Mouse (Mus musculus) olfactory bulb, adult 2 months (tissue): ENCODE results near the gene Kif11. TPM values are rescaled to one million over a fixed set of nuclear protein-coding genes. Genes with fewer than 3 reads are reported as not detected.

Experiments used
- H3K27ac ChIP-seq: fragments of 200-500 bp; 2 replicates; pipeline ENCODE4 v1.5.1; 2012; ENCODE audit warnings: low read depth, low read length; ENCODE audit not compliant: insufficient read depth
- H3K4me1 ChIP-seq: fragments of 200-500 bp; 2 replicates; pipeline ENCODE4 v1.6.1; 2012; ENCODE audit warnings: low read length; ENCODE audit not compliant: control insufficient read depth, insufficient read depth
- H3K4me3 ChIP-seq: fragments of 200-500 bp; 2 replicates; pipeline ENCODE4 v1.5.1; 2012; ENCODE audit warnings: mild to moderate bottlenecking, low read depth, low read length, moderate library complexity; ENCODE audit not compliant: insufficient read depth
- CTCF ChIP-seq: fragments of 200-500 bp; IDR thresholded peaks from 2 replicates; pipeline ENCODE4 v1.5.1; 2012; ENCODE audit warnings: low read depth, mild to moderate bottlenecking, low read length, moderate library complexity; ENCODE audit not compliant: insufficient read depth
- POLR2A ChIP-seq: fragments of 200-500 bp; IDR thresholded peaks from 2 replicates; pipeline ENCODE4 v1.6.1; 2012; ENCODE audit warnings: mild to moderate bottlenecking, low read depth, low read length, moderate library complexity; ENCODE audit not compliant: insufficient read depth
- WGBS: fragments of 180-500 bp; shearing (Covaris S2); methylation state at CpG from one replicate; pipeline ENCODE4 v1.1.7; 2018; 5-methylcytosine and 5-hydroxymethylcytosine counted together
- polyA plus RNA-seq: library from polyadenylated mRNA; stranded (reverse); fragments of >200 nt; gene quantifications from 2 replicates; pipeline ENCODE4 v1.2.4, GENCODE M21; 2012; ENCODE audit warnings: low replicate concordance; ENCODE audit not compliant: missing spikeins, insufficient read depth, insufficient read length

Kif11 gene
- polyA plus RNA-seq, 1 experiment: 63.0 TPM

- WGBS: 2% methylated on average over 77 of the region's 77 CpGs
- no peak for TF ChIP-seq POLR2A
- TF ChIP-seq CTCF: no peak
- Histone ChIP-seq H3K4me3 (peak overlapping the region; percentile 34), H3K4me1 (peaks cover 12% of the 10 kb centered on the region; the same call in 1 of the 2 replicates), H3K27ac (no peak overlapping the region)
These were observed 59.0 kb downstream of the Kif11 start for GRCm38 (mm10) chr19:37435041-37435852.

- H3K4me1 ChIP-seq: peaks cover 12% of the 10 kb centered on the region; the same call in 1 of the 2 replicates
- no peak for TF ChIP-seq POLR2A
- TF ChIP-seq CTCF: no peak
- 9% methylated on average over 10 of the region's 10 CpGs for WGBS
- no peak overlapping the region for H3K27ac ChIP-seq
- H3K4me3 ChIP-seq: no peak overlapping the region
These were observed 59.6 kb downstream of the Kif11 start for GRCm38 (mm10) chr19:37435853-37436174.

- WGBS: 17% methylated on average over 28 of the region's 28 CpGs
- no peak overlapping the region for H3K27ac ChIP-seq
- no peak overlapping the region for H3K4me3 ChIP-seq
- peaks cover 12% of the 10 kb centered on the region; the same call in 1 of the 2 replicates for H3K4me1 ChIP-seq
- no peak for TF ChIP-seq POLR2A
- no peak for TF ChIP-seq CTCF
These were observed 60.5 kb downstream of the Kif11 start for GRCm38 (mm10) chr19:37436514-37437288.

GRCm38 (mm10) chr19:37437289-37437606, 61.0 kb downstream of the Kif11 start:
- Histone ChIP-seq H3K27ac (no peak overlapping the region), H3K4me1 (peaks cover 12% of the 10 kb centered on the region; the same call in 1 of the 2 replicates), H3K4me3 (no peak overlapping the region)
- 15% methylated on average over 14 of the region's 14 CpGs for WGBS
- no peak for TF ChIP-seq CTCF
- TF ChIP-seq POLR2A: no peak

- WGBS: 74% methylated on average over 4 of the region's 4 CpGs
- 0 out of 2 replicates have a peak, but pooled peaks cover under 1% of the 10 kb centered on the region for H3K4me1 ChIP-seq
- no peak overlapping the region for H3K4me3 ChIP-seq
- no peak overlapping the region for H3K27ac ChIP-seq
- TF ChIP-seq CTCF: no peak
These were observed 64.0 kb downstream of the Kif11 start for GRCm38 (mm10) chr19:37440181-37440580.

GRCm38 (mm10) chr19:37440708-37441475, 64.7 kb downstream of the Kif11 start:
- TF ChIP-seq CTCF (no peak), POLR2A (no peak)
- WGBS: 68% methylated on average over 16 of the region's 16 CpGs
- Histone ChIP-seq H3K27ac (no peak overlapping the region), H3K4me3 (no peak overlapping the region), H3K4me1 (no peaks in the 10 kb centered on the region)

- H3K4me1 ChIP-seq: no peaks in the 10 kb centered on the region
- TF ChIP-seq CTCF: no peak
- TF ChIP-seq POLR2A: no peak
- no peak overlapping the region for H3K4me3 ChIP-seq
- no peak overlapping the region for H3K27ac ChIP-seq
- 81% methylated on average over 10 of the region's 10 CpGs for WGBS
These were observed 66.5 kb downstream of the Kif11 start for GRCm38 (mm10) chr19:37442524-37443286.

GRCm38 (mm10) chr19:37443631-37444140, 67.5 kb downstream of the Kif11 start:
- no peaks in the 10 kb centered on the region for H3K4me1 ChIP-seq
- H3K4me3 ChIP-seq: no peak overlapping the region
- TF ChIP-seq POLR2A: no peak
- TF ChIP-seq CTCF: no peak
- 78% methylated on average over 4 of the region's 4 CpGs for WGBS
- no peak overlapping the region for H3K27ac ChIP-seq
